Mouse (Mus musculus) urinary bladder, postnatal 14 days (tissue): ENCODE measurements at regions not wholly inside any gene's neighbourhood (a gene's known extent, or its start where the extent isn't known, plus 50 kb on each side); places are given as distances from the start of the nearest gene placed in this dataset.

Source experiments
- DNase-seq: peaks from one replicate; pipeline ENCODE4 v3.0.0; 2021; ENCODE audit warnings: low spot score

DNA sequence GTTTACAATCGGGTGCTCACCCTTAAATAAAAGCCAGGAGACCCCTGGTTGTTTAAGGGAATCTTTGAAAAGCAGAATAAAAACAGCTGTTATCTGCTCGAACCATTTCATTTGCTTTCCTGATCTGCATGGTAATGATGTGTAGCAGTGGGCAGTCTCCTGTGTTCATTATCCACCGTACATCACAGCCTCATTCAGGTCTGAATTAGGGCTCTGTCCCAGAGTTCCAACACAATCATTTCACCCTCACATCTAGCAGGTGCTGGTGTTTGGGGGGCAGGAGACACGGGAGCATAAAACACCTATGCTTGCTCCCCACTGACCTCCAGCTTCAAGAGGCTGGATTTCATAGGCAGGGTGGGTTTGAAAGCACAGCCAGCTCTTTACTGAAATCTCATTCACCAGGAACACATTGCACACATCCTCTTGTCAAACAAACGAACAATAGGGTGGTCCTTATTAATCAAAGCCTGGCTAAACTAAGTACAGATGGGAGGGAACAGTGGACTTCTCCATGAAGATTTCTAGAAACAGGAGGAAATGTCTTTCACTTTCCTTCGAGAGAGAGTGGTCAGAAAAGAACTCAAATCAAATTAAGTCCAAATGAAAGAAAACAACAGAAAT lies 368.3 kb upstream of the Adgrl2 start:
- no peak for DNase-seq

DNA sequence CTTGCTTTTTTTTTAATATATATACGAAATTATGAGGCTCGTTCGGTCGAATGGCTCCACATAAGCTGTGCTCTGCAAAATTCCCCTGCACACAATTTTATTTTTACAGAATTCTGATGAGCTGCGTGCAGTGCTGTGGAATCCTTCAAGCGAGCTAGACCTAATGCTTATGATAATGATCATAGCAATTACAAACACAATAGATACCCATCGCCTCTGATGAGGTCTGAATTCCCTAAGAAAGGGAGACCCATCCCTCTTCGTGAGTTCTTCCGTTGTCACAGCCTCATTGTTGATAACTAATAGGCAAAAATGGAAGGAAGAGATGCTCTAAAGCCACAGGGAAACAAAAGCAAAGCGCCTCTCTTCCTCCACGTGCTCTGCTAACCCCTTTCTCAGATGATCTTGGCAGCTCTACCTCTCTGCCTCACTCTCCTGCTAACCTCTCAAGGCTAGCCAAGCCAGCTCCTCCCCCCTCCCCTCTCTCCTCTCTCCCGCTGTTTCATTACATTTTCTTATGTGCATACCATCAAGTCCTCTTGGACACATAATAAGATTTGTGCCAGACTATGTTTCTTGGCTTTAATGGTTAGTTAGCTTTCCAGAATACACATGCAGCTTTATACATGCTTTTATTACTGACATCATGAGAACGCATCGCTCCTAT lies 367.7 kb upstream of the Adgrl2 start:
- no peak for DNase-seq

DNA sequence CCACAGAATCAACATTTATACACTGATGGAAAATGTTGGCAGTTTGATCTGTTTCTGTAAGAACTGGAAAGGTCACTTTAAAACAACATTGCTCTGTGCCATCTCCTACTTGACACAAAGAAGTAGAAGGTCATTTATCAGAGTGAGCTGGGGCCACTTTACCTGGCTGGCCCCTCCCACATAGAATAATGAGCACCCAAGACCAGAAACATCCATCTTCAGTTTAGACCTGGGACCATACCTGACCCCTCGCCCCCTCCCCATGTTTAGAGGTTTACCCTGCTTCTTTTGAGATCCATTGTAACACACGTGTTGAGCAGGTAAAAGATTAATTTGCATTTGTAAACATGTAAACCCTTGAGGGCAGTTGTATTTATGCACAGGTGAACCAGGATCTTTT lies 366.8 kb upstream of the Adgrl2 start:
- DNase-seq = no peak

DNA sequence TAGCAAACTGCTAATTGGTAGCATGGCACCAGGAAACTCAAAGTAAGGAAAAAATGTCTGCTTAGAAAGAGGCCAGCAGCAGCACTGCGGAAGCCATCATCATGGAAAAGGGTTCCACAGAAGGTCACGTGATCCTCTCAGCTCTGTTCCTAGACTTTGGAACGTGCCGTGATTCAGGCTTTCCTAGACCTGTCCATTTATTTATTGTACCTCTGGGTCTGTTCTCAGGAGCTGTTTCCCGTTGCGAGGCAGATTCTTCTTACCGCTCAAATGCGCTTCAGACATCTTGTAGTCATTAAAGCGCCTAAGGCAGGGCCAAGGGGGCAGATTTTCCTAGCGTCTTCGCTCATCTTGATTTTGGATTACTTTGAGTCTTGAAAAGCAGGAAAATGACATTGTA lies 365.0 kb upstream of the Adgrl2 start:
- no peak for DNase-seq

DNA sequence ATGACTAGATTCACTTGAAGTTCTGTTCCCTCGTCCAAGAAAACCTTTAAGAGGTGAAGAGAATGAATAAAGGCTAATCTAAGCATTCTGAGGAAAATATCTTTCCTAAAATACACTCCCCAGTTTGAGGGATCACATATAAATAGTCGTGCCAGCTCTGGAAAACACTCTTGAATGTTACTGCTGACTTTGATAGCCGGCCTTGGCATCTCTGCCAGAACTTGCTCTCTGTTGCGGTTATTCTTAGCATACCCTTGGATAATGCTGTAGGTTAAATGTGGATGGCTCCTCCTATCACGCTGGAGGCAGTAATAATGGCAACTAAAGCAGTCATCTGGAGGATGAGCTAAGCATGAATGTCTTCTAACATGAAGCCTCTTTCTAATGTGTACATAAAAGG lies 363.6 kb upstream of the Adgrl2 start:
- no peak for DNase-seq

DNA sequence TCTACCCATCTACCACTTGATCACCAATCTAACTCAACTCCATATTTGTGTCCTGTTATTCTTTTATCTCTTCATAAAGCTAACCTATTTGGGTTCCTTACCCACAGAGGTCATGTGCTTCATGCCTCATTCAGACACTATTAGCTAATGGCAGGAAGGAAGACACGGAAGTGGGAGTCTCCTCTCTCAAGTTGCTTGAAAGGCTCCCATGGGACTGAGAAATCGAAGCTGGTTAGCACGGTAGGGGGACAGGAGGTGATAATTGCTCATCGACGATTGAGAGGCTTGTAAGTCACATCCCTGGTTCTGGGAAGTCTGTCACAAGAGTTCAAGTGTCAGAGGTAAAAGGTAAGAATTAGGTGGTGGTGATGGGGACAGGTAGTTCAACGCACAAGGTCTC lies 362.2 kb upstream of the Adgrl2 start:
- DNase-seq = no peak

DNA sequence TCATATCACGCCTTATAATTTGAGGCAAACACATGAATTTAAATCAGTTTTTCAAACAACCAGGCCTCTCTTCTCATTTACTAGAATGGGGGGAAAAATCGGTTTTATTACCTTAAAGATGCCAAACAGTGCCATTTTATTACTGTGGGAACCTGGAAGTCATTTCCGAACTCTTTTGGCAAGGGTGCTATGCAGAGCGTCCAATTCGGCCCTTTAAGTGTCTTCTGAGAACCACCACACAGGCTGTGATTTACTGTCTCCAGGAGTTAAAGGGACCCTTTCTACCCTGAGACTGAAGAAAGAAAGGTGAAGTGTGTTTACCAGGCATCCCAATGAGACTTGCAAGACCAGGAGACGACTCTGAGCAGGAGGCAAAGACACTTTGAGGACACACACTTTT lies 359.4 kb upstream of the Adgrl2 start:
- no peak for DNase-seq

DNA sequence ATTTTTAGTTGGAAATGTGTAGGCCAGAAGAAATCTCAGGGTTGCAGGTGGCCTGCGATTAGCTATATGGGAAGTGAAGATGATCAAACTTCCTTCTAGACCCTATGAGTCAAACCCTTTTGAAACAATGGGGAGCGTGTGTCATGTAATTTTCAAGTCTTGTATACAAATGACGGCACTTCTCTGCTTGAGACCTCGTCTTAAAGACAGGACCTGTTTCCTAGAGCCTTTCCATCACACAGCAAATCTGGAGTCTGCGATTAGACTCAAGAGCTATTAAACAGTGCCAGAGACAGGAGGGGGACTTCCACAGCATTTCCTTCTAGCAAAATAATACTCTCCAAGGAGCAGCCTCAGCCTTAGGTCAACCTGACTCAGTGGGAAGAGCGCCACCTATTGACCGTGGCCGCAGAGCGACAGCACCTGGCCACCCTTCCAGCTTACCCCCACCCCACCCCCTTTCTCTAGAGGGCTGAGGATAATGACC lies 358.9 kb upstream of the Adgrl2 start:
- peak; percentile 70 for DNase-seq

DNA sequence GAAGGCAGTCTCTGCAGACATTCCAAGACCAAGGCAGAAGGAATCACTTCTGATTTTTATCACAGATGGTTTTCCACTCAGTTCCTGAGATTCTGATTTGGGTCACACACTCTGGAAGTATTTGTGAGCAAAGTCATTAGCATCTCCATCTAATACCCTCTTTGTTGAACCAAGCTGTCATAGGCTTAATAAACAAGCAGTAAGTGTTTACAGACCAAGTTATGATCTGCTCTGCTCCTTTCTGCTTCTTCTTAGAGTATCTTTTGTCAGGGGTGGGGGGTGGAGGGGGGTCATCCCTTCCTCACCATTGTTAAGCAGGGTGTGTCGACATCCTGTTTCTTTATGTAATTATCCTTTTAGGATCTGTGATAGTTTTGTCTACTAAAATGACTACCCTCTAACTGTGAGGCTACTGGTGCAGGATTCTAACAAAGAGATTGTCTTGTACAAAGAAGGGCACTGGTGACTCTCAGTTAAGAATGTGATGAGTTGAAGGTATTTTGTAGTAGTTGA lies 358.2 kb upstream of the Adgrl2 start:
- no peak for DNase-seq

DNA sequence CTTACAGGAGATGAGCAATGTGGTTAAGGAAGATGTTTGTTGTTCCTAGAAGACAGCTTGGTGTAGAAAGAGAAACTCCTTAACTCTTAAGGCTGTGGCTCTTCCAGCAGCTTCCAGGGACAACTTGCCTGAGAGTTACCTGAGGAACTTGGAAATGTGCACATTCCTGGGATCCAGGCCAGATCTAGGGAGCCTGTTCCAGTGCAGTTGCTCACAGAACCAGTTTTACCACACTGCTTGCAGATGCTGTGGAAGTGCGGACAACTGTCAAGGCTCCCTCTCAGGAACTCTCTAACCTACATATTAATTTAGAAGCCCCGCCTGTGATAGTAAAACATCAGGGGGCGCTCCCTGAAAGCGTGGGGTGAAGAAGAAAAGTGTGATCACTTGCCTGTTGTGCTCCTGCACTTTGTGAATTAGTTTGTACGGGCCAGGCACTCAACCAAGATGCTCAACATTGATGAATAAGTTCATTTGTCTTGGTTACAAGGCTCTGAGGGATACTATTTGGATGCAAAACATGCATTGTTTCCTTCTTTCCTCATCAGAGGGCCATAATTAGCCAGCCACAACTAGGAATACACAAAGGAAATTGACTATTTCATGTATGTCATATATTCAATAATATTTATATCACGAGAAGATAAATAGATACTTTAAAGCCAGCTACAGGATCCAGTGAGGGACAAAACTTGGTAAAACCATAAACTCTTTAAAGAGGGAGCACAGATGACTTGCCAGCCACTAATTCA lies 357.1 kb upstream of the Adgrl2 start:
- peak; percentile 30 for DNase-seq

DNA sequence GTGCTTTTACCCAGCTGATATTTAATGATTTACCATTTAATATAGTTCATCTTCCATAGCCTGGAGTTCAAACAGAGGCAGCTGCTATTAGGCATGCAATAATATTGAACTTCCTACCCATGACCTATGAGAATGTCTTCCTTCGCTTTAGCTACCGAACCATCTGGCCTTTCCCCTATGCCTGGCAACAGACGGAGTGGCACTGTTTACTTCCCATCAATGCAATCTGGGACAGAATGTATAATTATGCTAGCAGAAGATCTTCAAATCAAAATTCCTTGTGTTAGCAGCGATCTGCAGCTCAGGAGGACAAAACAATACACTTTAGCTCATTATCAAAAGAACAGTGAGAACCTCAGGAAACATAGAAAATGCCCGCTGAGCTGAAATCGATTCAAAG lies 352.2 kb upstream of the Adgrl2 start:
- no peak for DNase-seq

DNA sequence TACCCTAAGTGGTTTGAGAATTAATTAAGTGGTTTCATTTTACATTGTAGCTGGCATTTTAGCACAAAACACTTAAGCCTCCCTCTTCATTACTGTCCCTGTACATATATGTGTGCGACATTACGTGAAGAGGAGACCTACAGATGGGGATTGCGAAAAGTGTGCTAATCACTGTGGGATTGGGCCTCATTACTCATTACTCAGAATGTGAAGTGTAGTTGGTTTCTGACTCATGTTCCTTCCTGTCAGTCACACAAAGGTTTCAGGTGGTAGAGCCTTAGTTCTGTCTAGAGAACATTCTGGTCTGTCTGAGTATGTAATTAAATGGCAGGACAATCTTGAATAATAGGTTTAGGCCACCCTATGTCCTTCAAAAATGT lies 349.0 kb upstream of the Adgrl2 start:
- DNase-seq = no peak

DNA sequence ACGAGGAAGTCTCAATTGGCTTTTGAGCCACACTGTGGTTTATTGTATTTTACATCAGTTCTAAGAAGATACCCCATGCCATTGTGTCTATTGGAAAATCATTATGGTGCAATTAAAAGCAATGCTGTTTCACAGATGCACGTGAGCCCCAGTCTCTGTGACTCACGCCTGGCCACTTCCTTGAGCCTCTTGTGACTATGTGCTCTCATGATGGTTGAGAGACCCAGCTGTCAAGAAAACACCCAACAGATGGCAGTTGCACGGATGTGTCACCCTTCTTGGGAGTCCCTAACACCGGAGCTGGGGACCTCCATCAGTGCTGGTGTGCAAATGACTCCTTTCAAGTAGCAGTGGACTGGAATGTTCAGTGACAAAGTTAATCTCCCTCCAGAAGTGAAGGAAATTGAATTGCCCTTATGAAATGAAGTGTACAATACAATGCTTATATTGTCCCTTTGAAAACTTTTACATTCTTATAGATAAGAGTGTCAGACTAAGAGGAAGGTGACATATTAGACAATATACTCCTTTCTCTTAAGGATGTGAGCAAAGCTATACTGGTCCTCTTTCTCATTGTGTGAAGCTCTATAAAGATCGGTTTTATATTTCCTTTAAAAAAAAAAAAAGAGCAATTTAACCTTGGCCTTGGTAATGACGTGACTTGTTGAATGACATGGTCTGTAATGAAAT lies 348.5 kb upstream of the Adgrl2 start:
- DNase-seq = no peak

DNA sequence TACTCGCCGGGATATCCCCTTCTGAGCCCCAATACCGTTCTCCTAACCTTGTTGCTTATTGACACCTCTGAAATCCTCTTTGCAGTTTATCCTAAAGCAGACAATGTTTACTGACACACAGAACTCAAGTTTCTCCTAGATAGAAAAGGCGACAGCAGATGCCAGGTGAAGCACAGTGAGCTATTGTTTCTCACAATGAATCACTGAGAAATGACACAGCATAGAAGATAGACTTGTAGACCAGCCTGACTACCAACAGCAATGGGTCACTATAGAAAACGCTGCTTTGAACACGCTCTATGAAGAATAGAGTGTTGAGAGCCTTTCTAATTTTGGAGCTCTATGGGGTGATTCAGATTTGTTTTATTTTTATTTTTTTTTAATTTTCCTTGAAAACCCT lies 344.9 kb upstream of the Adgrl2 start:
- no peak for DNase-seq

DNA sequence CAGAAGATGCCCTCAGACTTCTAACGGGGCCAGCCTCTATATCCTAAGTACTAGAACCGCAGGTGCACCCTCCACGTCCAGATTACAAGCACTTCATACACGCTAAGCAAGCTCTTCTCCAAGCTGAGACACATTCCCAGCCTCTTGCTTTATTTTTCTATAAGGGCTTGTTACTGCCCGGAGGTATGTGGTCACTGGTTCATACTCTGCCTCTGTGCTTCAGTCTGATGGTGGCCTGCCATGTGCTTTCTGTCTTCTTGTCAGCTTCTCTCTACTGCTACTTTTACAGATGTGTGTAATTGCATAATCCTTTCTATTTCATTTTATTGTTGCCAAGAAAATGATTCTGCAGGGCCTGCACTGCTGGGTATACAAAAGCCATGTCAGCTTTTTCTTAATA lies 343.3 kb upstream of the Adgrl2 start:
- no peak for DNase-seq

DNA sequence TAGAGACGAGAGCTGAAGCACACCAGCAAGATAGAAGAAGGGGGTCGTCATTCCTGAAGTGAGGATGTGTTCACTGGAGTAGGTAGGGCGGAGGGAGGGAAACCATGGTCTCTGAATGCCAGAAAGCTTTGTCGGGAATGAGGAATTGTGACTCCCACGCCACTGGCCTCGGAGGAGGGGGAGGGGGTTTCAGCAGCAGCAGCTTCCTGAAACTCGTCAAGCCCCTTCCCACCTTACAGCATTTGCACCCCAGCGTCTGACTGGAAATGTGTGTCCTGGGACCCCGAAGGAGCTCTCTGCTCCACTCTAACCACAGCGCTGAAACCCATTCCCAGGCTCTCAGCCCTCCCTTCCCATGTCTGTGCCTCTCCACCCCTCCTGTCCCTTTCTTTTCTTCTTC lies 342.8 kb upstream of the Adgrl2 start:
- no peak for DNase-seq

DNA sequence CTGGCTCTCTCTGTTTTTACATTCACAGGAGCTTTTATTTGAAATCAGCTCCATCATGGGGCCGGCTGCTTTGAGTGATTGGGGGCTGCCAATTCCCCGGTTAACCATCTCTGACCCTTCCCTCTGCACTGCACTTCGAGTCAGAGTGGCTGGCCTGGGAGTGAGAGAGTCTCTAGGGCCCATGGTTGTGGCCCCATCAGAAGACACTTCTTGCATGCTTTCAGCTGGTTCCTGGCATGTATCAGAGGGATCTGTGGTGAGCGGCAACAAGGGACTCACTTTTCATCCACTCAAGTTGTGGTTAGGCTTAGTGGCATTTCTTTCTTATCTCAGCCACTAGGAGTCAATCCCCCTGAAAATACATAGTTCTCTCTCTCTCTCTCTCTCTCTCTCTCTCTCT lies 341.8 kb upstream of the Adgrl2 start:
- no peak for DNase-seq

DNA sequence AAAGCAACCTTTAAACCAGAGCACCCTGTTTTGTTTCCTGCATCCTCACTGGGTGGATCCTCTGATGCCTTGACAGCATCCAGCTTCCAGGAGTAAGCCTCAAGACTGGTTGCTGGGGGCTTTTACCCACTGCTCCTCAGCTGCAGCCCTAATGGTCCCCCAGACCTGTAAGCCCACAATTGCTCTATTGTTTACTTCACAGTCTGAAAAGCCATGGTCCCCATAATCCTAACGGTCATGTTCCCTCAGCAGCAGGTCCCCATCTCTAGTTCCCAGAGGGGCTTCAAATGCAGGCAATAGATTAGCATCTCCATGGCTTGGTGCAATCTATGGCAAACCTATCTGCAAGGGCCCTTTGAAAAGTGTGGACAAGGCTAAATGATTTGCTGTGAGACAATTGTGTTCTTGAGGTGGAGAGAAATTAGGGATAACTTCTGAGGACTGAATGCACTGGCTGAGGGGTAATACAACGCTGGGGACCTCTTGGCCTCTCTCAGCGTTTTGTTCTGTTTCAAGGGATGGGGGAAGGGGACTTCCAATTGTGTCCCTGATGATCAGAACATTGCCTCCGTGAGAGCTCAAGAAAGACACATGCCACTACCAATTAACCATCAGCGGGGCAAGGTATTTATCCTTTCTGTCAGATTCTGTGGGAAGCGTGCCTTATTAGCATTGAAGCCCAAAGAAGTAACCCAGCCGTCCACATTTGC lies 341.1 kb upstream of the Adgrl2 start:
- no peak for DNase-seq

DNA sequence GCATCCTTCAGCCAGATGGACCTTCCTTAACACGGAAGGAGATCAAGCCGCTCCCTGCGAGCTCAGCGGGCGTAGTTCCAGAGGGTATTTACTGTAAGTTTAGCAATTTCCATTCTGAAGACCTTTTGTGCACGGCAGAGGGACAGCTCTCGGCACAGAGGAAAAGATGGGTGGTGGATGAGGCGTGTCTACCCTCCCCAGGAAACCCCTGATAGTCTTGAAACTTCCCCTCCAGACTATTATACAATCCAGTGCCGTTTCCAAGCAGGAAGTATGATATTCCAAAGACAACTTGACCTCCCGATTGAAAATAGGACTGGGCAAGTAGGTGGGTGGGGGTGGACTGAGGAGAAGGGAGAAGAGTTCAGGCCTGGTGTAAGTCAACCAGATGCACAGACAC lies 340.4 kb upstream of the Adgrl2 start:
- DNase-seq = no peak

DNA sequence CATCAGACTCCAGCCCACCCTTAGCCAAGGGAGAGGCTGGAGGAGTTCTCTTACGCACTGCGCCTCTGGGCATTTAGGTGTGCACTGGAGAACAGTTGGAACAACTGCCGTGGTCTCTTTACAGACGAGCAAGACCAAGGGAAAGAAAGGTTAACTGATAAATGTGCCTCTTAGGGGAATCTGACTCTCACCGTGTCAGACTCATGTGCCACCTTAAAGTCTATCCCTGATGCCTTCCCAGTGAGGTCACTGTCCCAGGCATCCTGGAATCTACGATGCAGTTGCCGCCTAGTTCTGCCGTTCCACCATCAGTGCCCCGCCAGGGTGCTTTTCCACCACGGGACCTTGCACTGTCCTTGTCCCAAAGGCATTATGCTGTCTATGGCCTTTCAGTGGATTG lies 339.7 kb upstream of the Adgrl2 start:
- no peak for DNase-seq

DNA sequence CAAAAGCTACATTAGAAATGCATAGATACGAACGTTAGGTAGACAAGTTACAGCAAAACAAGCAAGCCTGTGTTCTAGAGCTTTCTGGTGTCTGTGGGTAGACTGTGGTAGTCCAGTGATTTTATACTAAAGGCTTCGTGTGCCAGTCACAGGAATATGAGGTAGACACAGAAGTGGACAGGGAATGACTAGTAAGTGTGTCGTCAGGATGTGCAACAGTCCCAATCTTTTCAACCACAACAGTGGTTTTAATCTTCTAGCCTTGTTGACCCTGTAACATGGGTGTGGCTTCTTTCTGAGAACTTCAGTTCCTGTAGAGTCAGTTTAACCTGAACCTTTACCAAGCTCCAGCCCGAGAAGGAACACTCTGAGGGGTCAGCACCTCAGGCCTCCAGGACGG lies 339.3 kb upstream of the Adgrl2 start:
- no peak for DNase-seq

DNA sequence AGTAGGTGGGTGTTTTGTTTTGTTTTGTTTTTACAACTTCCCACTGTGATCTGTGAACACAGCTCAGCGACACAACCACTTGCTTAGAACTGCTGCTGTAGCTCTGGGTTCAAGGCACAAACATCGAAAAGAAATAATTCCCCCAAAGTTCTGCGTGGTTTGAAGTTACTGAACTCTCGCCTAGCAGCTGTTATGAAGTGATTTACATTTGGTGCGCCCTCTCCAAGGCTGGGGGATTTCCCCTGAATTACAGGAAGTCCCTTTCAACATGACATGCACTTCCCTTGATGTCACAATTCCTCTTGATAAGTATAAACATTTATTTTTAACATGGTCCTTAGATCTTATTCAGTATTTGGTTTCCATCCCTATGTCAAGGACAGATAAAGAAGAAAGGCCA lies 336.3 kb upstream of the Adgrl2 start:
- no peak for DNase-seq
